Mouse (Mus musculus) left cerebral cortex, postnatal 4 days (tissue): ENCODE measurements around the gene Mapre1. TPM values are rescaled to one million over a fixed set of nuclear protein-coding genes. Genes with fewer than 3 reads are reported as not detected.
"Not testable (repeated sequence)": the region's sequence is repeated elsewhere in the genome, so short reads cannot be mapped to it uniquely, and the experiment has no call there.

Experiments
- DNase-seq: peaks from one replicate; pipeline ENCODE4 v3.0.0-alpha.2; 2022
- intact Hi-C: fragments of 180-260 bp; cut with DNase I; formaldehyde crosslinking; loops from one replicate; pipeline ENCODE4 v1.15.1; 2025
- total RNA-seq, 2 experiments: library from RNA; stranded (reverse); gene quantifications; 2 replicates each; pipeline ENCODE4 v1.2.3; 2021

The Mapre1 gene
- 100 to 1,000 TPM; 242 to 243 TPM for total RNA-seq

- DNase-seq, result peak; percentile 100
- intact Hi-C loops, result no loop called here
Measured at GRCm38 (mm10) chr2:153740500-153741436, at the start of gene Mapre1. Gene Mapre1, plus strand, starts transcription at chr2:153741274.

- DNase-seq, intact Hi-C loops: not testable (repeated sequence)
Measured at GRCm38 (mm10) chr2:153693413-153693812, 47.7 kb upstream of the Mapre1 start.

- intact Hi-C loops, result no loop called here
- peak; percentile 48 for DNase-seq
Measured at GRCm38 (mm10) chr2:153694462-153695085, 46.5 kb upstream of the Mapre1 start.

- DNase-seq, result no peak
- intact Hi-C loops, result no loop called here
Measured at GRCm38 (mm10) chr2:153696352-153696751, 44.7 kb upstream of the Mapre1 start, which contains the start of gene Dnmt3c. Gene Dnmt3c, plus strand, starts transcription at chr2:153696652.

GRCm38 (mm10) chr2:153703389-153703788 lies 37.7 kb upstream of the Mapre1 start:
- intact Hi-C loops, result no loop called here
- DNase-seq, result peak; percentile 56

GRCm38 (mm10) chr2:153710701-153711330 lies 30.3 kb upstream of the Mapre1 start:
- intact Hi-C loops, result no loop called here
- peak; percentile 26 for DNase-seq

GRCm38 (mm10) chr2:153712646-153713091 lies 28.4 kb upstream of the Mapre1 start:
- intact Hi-C loops, result no loop called here
- DNase-seq, result peak; percentile 33

- peak; percentile 84 for DNase-seq
- intact Hi-C loops, result no loop called here
Measured at GRCm38 (mm10) chr2:153713227-153713626, 27.8 kb upstream of the Mapre1 start.

GRCm38 (mm10) chr2:153717861-153718260 lies 23.2 kb upstream of the Mapre1 start:
- intact Hi-C loops, result not testable (repeated sequence)

GRCm38 (mm10) chr2:153723098-153723497 lies 18.0 kb upstream of the Mapre1 start:
- DNase-seq, result no peak
- intact Hi-C loops, result no loop called here

More at GRCm38 (mm10) chr2:153717861-153718260, 23.2 kb upstream of the Mapre1 start:
- not testable (repeated sequence) for DNase-seq

- DNase-seq, result no peak
- intact Hi-C loops, result no loop called here
Measured at GRCm38 (mm10) chr2:153724424-153724823, 16.6 kb upstream of the Mapre1 start.

- intact Hi-C loops, result no loop called here
- no peak for DNase-seq
Measured at GRCm38 (mm10) chr2:153724871-153725270, 16.2 kb upstream of the Mapre1 start.

GRCm38 (mm10) chr2:153725291-153725690 lies 15.8 kb upstream of the Mapre1 start:
- DNase-seq, result no peak
- intact Hi-C loops, result no loop called here

- no peak for DNase-seq
- intact Hi-C loops, result no loop called here
Measured at GRCm38 (mm10) chr2:153734033-153734432, 7.0 kb upstream of the Mapre1 start.

GRCm38 (mm10) chr2:153741437-153742065 lies 477 bp downstream of the Mapre1 start:
- intact Hi-C loops, result no loop called here

GRCm38 (mm10) chr2:153747994-153748393 lies 6.9 kb downstream of the Mapre1 start:
- no peak for DNase-seq
- intact Hi-C loops, result no loop called here

More at GRCm38 (mm10) chr2:153741437-153742065, 477 bp downstream of the Mapre1 start:
- peak; percentile 89 for DNase-seq

GRCm38 (mm10) chr2:153750363-153750762 lies 9.3 kb downstream of the Mapre1 start:
- DNase-seq, result no peak

GRCm38 (mm10) chr2:153762121-153762520 lies 21.0 kb downstream of the Mapre1 start:
- no peak for DNase-seq
- intact Hi-C loops, result no loop called here

More at GRCm38 (mm10) chr2:153750363-153750762, 9.3 kb downstream of the Mapre1 start:
- intact Hi-C loops, result no loop called here

- no peak for DNase-seq
- intact Hi-C loops, result no loop called here
Measured at GRCm38 (mm10) chr2:153767484-153767883, 26.4 kb downstream of the Mapre1 start.

- no peak for DNase-seq
- intact Hi-C loops, result no loop called here
Measured at GRCm38 (mm10) chr2:153768881-153769280, 27.8 kb downstream of the Mapre1 start.
